Mouse (Mus musculus): Measurements from ENCODE around the gene Safb2. TPM values are rescaled to one million over a fixed set of nuclear protein-coding genes. Genes with fewer than 3 reads are reported as not detected.

Safb2 gene
- total and polyA plus RNA-seq, 3 experiments = 36.8 to 47.5 (median 43.1) TPM

GRCm38 (mm10) chr17:56611861-56612564 is 27.6 kb upstream of the Safb2 start:
- Histone ChIP-seq H3K27me3 (ENCODE audit: control insufficient read depth, insufficient read depth, low read length) (no peaks in the 10 kb centered on the region), H3K4me1 (ENCODE audit: control insufficient read depth, insufficient read depth, low read length) (peaks cover 11% of the 10 kb centered on the region), H3K9ac (ENCODE audit: low read depth, low read length) (no peak overlapping the region), H3K79me2 (replicated peaks; ENCODE audit: control insufficient read depth, insufficient read depth, low read length) (no peaks in the 10 kb centered on the region), H3K27ac (no peak overlapping the region), H3K4me3 (no peak overlapping the region), H3K36me3 (ENCODE audit: control insufficient read depth, insufficient read depth, low read length) (no peaks in the 10 kb centered on the region)
- TF ChIP-seq POLR2A (IDR thresholded peaks at IDR 0.05; ENCODE audit: insufficient read depth, low read depth, low read length) (no peak), EP300 (IDR thresholded peaks at IDR 0.05; ENCODE audit: insufficient read depth, low read depth, low read length) (no peak), CTCF (IDR thresholded peaks at IDR 0.05) (no peak)
- DNase-seq = no peak
- intact Hi-C loops (cut with DNase I) = loop anchor here (5.0 to 10.0 kb wide), 4 partner anchors 105 to 900 kb away; partner anchors contain the start of genes Ndufa11, Pot1b, Pspn and Sh3gl1
- 25% methylated on average over 14 of the region's 14 CpGs for WGBS

GRCm38 (mm10) chr17:56611323-56611722 is 26.9 kb upstream of the Safb2 start:
- TF ChIP-seq EP300 (IDR thresholded peaks at IDR 0.05; ENCODE audit: insufficient read depth, low read depth, low read length) (no peak), POLR2A (IDR thresholded peaks at IDR 0.05; ENCODE audit: insufficient read depth, low read depth, low read length) (no peak), CTCF (IDR thresholded peaks at IDR 0.05) (no peak)
- Histone ChIP-seq H3K4me1 (ENCODE audit: control insufficient read depth, insufficient read depth, low read length) (peaks cover 11% of the 10 kb centered on the region), H3K4me3 (no peak overlapping the region), H3K27ac (no peak overlapping the region), H3K9ac (ENCODE audit: low read depth, low read length) (no peak overlapping the region), H3K79me2 (replicated peaks; ENCODE audit: control insufficient read depth, insufficient read depth, low read length) (no peaks in the 10 kb centered on the region), H3K36me3 (ENCODE audit: control insufficient read depth, insufficient read depth, low read length) (no peaks in the 10 kb centered on the region), H3K27me3 (ENCODE audit: control insufficient read depth, insufficient read depth, low read length) (no peaks in the 10 kb centered on the region)
- no peak for DNase-seq
- intact Hi-C loops (cut with DNase I) = loop anchor here (5.0 to 10.0 kb wide), 4 partner anchors 106 to 899 kb away; partner anchors contain the start of genes Ndufa11, Pot1b, Pspn and Sh3gl1
- 69% methylated on average over 2 of the region's 2 CpGs for WGBS

- TF ChIP-seq CTCF (IDR thresholded peaks at IDR 0.05) (peak; percentile 77), POLR2A (IDR thresholded peaks at IDR 0.05; ENCODE audit: insufficient read depth, low read depth, low read length) (peak; percentile 91), EP300 (IDR thresholded peaks at IDR 0.05; ENCODE audit: insufficient read depth, low read depth, low read length) (peak; percentile 85; the same call in 1 of the 2 replicates)
- no peaks in the 10 kb centered on the region for H3K36me3 ChIP-seq (ENCODE audit: control insufficient read depth, insufficient read depth, low read length)
- H3K79me2 ChIP-seq (replicated peaks; ENCODE audit: control insufficient read depth, insufficient read depth, low read length) = no peaks in the 10 kb centered on the region
- H3K27me3 ChIP-seq (ENCODE audit: control insufficient read depth, insufficient read depth, low read length) = no peaks in the 10 kb centered on the region
- intact Hi-C loops (cut with DNase I) = loop anchor here (2.0 to 10.0 kb wide), 5 partner anchors 23 to 897 kb away; partner anchors contain the start of genes Ndufa11, Pot1b, Pspn and Sh3gl1
- peak; percentile 93 to 96 for DNase-seq
- H3K27ac ChIP-seq = peak within 1 kb of the TSS; percentile 94
- WGBS = under 1% methylated on average over 44 of the region's 44 CpGs
- peak within 1 kb of the TSS; percentile 76 for H3K9ac ChIP-seq (ENCODE audit: low read depth, low read length)
- H3K4me3 ChIP-seq = peak within 1 kb of the TSS; percentile 90
- peaks cover 9% of the 10 kb centered on the region for H3K4me1 ChIP-seq (ENCODE audit: control insufficient read depth, insufficient read depth, low read length)
These were observed 25.2 kb upstream of the Safb2 start, which contains the start of gene 2410015M20Rik for GRCm38 (mm10) chr17:56609452-56610171. Gene 2410015M20Rik, minus strand, starts transcription at chr17:56609771.

- Histone ChIP-seq H3K4me3 (peak overlapping the region; percentile 90), H3K27ac (peak overlapping the region; percentile 94), H3K36me3 (ENCODE audit: control insufficient read depth, insufficient read depth, low read length) (no peaks in the 10 kb centered on the region), H3K27me3 (ENCODE audit: control insufficient read depth, insufficient read depth, low read length) (no peaks in the 10 kb centered on the region), H3K9ac (ENCODE audit: low read depth, low read length) (peak overlapping the region; percentile 48), H3K79me2 (replicated peaks; ENCODE audit: control insufficient read depth, insufficient read depth, low read length) (no peaks in the 10 kb centered on the region), H3K4me1 (ENCODE audit: control insufficient read depth, insufficient read depth, low read length) (peaks cover 6% of the 10 kb centered on the region)
- intact Hi-C loops (cut with DNase I) = loop anchor here (2.0 kb wide), 1 partner anchor 22 kb away; no protein-coding TSS in a partner anchor
- WGBS = 32% methylated on average over 5 of the region's 5 CpGs
- TF ChIP-seq CTCF (IDR thresholded peaks at IDR 0.05) (no peak), POLR2A (IDR thresholded peaks at IDR 0.05; ENCODE audit: insufficient read depth, low read depth, low read length) (no peak)
- DNase-seq = peak in 1 of 2 experiments; percentile 26
These were observed 24.3 kb upstream of the Safb2 start for GRCm38 (mm10) chr17:56608699-56609098.

- Histone ChIP-seq H3K79me2 (replicated peaks; ENCODE audit: control insufficient read depth, insufficient read depth, low read length) (no peaks in the 10 kb centered on the region), H3K27me3 (ENCODE audit: control insufficient read depth, insufficient read depth, low read length) (no peaks in the 10 kb centered on the region), H3K4me1 (ENCODE audit: control insufficient read depth, insufficient read depth, low read length) (peaks cover 6% of the 10 kb centered on the region), H3K36me3 (ENCODE audit: control insufficient read depth, insufficient read depth, low read length) (no peaks in the 10 kb centered on the region), H3K27ac (no peak overlapping the region), H3K4me3 (no peak overlapping the region), H3K9ac (ENCODE audit: low read depth, low read length) (no peak overlapping the region)
- peak in 1 of 2 experiments; percentile 14 for DNase-seq
- intact Hi-C loops (cut with DNase I) = loop anchor here (2.0 kb wide), 1 partner anchor 21 kb away; no protein-coding TSS in a partner anchor
- 63% methylated on average over 3 of the region's 3 CpGs for WGBS
- TF ChIP-seq CTCF (IDR thresholded peaks at IDR 0.05) (no peak), POLR2A (IDR thresholded peaks at IDR 0.05; ENCODE audit: insufficient read depth, low read depth, low read length) (no peak), EP300 (IDR thresholded peaks at IDR 0.05; ENCODE audit: insufficient read depth, low read depth, low read length) (no peak)
These were observed 23.2 kb upstream of the Safb2 start for GRCm38 (mm10) chr17:56607521-56608062.

All from heart, adult 2 months (tissue).